Mouse (Mus musculus): ENCODE data around the gene Fkbpl.

Fkbpl gene

DNA sequence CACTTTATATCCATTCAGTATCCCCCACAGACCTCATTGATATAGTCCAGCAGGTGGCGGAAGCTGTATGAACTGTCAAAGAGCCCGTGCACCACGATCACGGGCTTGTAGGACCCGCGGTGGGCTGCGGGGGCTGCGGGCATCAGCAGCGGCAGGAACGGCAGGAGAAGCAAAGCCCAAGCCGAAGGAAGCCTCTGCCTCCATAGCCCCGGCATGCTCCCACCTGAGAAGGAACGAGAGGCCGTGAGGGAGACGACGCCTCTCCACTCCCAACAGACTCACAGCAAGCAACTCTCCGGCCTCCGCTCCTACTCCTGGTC lies 17.8 kb upstream of the Fkbpl start:
- CTCF ChIA-PET, result no interaction called here

DNA sequence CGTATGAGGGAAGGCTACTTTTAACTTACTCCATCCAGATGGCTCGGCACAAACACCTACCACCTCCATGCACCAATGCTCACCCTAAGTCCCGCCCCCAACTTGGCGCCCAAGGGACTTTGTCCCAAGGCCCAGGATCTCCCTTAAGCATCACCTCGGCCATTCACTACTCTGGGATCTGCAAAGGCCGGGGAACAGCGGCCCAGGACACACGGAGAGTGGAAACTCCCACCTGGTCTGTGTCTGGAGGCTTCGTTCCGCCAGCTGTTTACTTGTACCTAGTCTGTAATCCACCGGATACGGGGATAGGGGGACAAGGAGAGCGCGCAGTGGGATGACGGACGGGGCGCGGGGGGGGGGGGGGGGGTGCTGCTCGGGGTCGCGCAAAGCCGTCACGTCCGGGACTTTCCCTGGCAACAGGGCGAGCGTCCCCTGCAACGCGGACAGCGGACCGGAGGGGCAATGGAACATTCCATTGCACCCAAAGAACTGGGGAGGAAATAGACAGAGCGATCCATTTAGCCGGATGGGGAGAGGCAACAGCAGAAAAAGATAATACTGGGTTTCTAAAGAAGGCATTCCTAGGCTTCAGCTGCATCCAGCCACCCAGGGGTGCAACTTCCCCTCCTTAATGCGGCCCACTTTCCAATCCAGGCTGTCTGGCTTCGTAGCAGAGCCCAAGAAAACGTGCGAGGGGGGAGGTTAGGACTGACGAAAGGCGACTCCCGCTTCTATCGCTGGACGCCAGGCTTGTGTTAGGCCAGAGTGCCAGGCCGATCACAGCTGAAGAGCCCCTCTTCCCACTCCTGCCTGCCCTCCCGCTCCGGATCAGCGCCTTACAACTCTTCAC lies 17.2 kb upstream of the Fkbpl start:
- CTCF ChIA-PET, result no interaction called here

GRCm38 (mm10) chr17:34627943-34628643 lies 16.5 kb upstream of the Fkbpl start, which contains the start of gene Ppt2:
TSS of gene Ppt2 (minus strand) at chr17:34628510.
- CTCF ChIA-PET, result interaction anchor here (0.7 kb wide), 2 partner anchors 13 to 855 kb away, joined by 3 to 6 read pairs; no protein-coding TSS in a partner anchor

- CTCF ChIA-PET, result interaction anchor here (0.7 kb wide), 2 partner anchors 13 to 855 kb away, joined by 3 to 6 read pairs; no protein-coding TSS in a partner anchor
These were observed 16.0 kb upstream of the Fkbpl start for GRCm38 (mm10) chr17:34628644-34628967.

GRCm38 (mm10) chr17:34629221-34629751 lies 15.3 kb upstream of the Fkbpl start, which contains the start of gene Prrt1:
TSS of gene Prrt1 (plus strand) at chr17:34629533.
- CTCF ChIA-PET, result no interaction called here

GRCm38 (mm10) chr17:34629796-34630603 lies 14.6 kb upstream of the Fkbpl start:
- CTCF ChIA-PET, result no interaction called here

GRCm38 (mm10) chr17:34630761-34631301 lies 13.7 kb upstream of the Fkbpl start:
- CTCF ChIA-PET, result interaction anchor here (0.7 kb wide), 1 partner anchor 70 kb away, joined by 3 read pairs; no protein-coding TSS in a partner anchor

GRCm38 (mm10) chr17:34631647-34632046 lies 12.9 kb upstream of the Fkbpl start:
- CTCF ChIA-PET, result interaction anchor here (0.7 kb wide), 1 partner anchor 71 kb away, joined by 3 read pairs; no protein-coding TSS in a partner anchor

DNA sequence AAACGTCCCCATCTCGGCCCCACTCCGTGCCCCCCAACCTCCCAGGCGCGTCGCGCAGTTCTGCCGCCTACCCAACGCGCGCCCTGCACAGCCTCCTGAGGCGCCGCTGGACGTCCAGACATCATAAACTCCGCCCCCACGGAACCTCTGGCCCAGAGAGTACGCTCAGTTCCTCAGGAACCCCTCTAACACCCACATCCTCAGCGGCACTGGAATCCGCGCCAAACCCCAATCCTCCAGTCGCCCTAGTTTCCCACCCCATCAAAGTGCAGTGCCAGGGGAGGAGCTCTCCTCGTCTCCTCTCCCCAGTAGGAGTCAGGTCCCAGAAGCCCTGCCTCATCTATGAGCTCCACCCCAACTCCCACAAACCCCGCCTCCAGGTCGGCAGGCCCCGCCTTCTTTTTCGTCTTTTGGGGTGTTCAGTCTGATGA lies 12.3 kb upstream of the Fkbpl start:
- CTCF ChIA-PET, result no interaction called here

DNA sequence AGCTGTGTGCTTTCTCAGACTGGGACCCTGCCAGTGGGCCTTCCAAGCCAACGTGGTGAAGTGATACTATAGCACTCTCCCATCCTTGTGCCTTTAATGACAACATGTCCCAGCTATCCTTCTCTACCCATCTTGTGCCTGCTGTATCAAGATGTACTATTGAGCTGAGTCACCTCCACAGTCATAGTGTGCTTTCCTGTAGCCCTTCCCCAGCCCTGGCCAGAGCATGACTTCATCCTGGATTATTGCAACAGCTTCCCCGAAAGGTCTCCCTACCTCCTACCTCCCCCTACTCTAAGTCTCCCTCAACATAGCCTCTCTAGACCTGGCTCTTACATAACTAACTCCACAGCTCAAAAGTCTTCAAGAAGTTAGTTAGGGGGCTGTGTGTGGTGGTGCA lies 8.9 kb upstream of the Fkbpl start:
- CTCF ChIA-PET, result no interaction called here

DNA sequence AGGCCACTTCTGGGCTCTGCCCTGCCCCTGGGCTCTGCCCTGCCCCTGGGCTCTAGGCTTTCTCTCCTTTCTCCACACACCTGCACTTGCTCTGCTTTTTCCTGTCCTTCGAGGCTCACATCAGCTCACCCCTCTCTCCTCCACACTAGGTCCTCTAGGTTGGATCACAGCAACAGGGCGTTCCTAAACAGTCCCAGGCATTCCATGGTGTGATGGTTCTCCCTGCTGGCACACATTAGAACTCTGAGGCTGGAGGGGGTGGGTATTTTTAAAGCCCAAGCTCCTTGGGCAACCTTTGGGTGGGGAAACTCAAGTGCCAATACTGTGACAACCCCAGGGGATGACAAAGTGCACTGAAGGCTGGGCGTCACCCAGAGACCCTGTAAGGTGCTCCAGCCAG lies 7.1 kb upstream of the Fkbpl start:
- CTCF ChIA-PET, result no interaction called here

- CTCF ChIA-PET, result no interaction called here
These were observed 4.9 kb upstream of the Fkbpl start for GRCm38 (mm10) chr17:34639461-34640255.

GRCm38 (mm10) chr17:34640778-34641601 lies 3.6 kb upstream of the Fkbpl start:
- CTCF ChIA-PET, result interaction anchor here (0.5 to 0.6 kb wide), 2 partner anchors 13 to 669 kb away, joined by 3 read pairs; partner anchors contain the start of gene Ppt2

GRCm38 (mm10) chr17:34641945-34642344 lies 2.6 kb upstream of the Fkbpl start:
- CTCF ChIA-PET, result no interaction called here

DNA sequence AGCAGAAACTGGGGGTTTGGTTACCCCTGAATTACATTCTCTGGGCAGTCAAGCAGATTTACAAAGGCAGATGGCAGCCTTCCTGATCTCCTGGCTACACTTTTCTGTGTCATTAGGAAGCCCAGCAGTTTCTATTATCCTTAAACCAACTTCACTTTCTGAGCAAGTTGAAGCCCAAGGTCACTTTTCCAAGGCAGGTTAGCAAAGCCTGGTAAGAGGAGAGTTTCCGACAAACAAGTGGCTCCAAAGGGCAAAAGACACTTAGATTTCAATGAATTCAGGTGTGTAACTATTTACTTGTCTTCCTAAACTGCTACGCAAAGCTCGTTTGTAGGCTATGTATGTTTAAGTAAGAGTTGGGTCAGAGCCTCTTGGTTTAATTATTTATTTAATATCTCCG lies 1.2 kb upstream of the Fkbpl start:
- CTCF ChIA-PET, result no interaction called here

DNA sequence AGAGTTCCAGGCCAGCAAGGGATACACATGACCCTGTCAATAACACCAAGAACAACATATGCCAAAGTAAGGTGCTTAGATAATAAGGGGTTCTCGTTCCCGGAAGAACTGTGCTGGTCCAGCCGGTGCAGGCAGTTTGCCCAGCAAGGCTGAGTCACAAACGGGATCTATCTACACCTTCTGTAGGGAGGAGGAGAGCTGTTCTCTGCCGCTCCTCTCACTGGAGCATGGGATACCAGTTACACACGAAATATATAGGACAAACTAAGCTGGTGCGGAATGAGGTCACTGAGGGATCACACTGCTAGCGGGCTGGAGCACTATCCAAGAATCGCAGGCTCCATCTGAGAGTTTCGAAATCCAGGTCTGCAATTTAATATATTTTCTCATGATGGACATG lies 620 bp upstream of the Fkbpl start:
- CTCF ChIA-PET, result no interaction called here

GRCm38 (mm10) chr17:34645256-34645829 lies 779 bp downstream of the Fkbpl start:
- CTCF ChIA-PET, result interaction anchor here (0.6 to 0.8 kb wide), 2 partner anchors 230 to 689 kb away, joined by 4 to 9 read pairs; partner anchors contain the start of gene Rps18

DNA sequence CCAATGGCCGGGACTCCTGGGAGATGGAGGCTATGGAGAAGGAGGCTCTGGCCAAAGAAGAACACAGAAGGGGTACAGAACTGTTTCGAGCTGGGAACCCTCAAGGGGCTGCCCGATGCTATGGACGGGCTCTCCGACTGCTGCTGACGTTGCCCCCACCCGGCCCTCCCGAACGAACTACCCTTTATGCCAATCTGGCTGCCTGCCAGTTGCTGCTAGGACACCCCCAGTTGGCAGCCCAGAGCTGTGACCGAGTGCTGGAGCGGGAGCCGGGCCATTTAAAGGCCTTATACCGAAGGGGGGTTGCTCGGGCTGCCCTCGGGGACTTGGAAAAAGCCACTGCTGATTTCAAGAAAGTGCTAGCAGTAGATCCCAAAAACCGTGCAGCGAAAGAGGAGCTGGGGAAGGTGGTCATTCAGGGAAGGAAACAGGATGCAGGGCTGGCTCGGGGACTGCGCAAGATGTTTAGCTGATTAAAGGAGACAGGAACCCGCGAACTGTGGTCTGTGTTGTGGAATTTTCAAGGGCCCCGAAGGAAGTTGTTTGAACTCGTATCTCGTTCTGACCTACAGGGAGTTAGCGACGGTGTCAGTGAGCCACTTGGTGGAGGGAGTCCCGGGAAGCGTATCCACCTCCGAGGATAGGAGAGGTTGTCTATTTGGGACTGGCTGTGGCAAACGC lies 1.4 kb downstream of the Fkbpl start:
- CTCF ChIA-PET, result interaction anchor here (0.6 kb wide), 1 partner anchor 229 kb away, joined by 9 read pairs; no protein-coding TSS in a partner anchor

All from spleen, embryonic (tissue).